Mouse (Mus musculus): ENCODE results near the gene Xkr8.
"Not testable (repeated sequence)": the region's sequence is repeated elsewhere in the genome, so short reads cannot be mapped to it uniquely, and the experiment has no call there.

Xkr8 gene

GRCm38 (mm10) chr4:132732148-132732684 is at the start of gene Xkr8:
Gene Xkr8 (minus strand): TSS chr4:132732546.
- peak; percentile 20 to 46 for DNase-seq (ENCODE audit: low spot score in 2 of 2)

- no peak for DNase-seq (ENCODE audit: low spot score in 2 of 2)
Measured at GRCm38 (mm10) chr4:132780288-132780687, 47.9 kb upstream of the Xkr8 start.

DNA sequence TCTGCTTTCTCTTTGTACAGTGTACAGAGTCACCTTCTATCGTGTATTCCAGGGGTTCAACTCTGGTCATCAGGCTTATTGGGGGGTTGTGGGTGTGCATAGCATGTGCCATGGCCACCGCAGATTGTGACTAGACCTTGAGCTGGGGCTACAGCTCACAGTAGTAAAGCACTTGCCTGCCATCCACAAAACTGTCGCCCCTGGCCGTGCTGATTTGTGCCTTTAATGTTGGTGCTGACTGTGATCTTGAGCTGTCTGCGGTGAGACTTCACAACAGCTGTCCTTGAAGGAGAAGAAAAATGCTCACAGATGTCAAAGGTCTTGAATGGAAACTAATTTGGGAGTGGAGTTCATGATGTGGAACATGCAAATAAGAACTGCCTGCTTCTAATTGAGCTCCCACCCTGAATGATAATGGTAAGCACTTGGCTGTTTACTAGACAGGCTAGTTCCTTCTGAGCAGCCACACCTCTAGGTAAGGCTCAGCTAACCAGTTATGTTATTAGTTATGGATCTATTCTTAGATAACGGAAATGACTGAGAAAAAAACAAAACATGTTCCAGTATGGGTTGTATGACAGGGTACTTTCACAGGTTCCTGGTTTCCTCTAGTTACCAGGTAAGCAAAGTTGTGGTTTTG is 46.3 kb upstream of the Xkr8 start:
- no peak for DNase-seq (ENCODE audit: low spot score in 2 of 2)

DNA sequence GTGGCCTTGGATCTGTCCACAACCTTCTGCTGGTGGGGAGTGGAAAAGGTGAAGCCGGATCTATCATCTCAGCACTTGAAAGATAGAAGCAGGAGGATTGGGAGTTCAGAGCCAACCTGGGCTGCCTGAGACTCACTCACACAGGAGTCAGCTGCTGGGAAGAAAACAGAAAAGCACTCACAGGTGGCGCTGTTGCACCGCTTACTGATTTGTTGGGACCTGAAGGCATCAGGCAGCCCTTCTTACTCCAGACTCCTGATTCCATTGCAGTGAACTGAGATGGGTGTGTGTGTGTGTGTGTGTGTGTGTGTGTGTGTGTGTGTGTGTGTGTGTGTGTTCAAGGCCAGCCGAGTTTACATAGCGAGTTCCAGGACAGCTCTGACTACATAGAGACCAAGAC is 44.4 kb upstream of the Xkr8 start:
- peak; percentile 74 to 83 for DNase-seq (ENCODE audit: low spot score in 2 of 2)

GRCm38 (mm10) chr4:132774905-132775304 is 42.6 kb upstream of the Xkr8 start:
- no peak for DNase-seq (ENCODE audit: low spot score in 2 of 2)

DNA sequence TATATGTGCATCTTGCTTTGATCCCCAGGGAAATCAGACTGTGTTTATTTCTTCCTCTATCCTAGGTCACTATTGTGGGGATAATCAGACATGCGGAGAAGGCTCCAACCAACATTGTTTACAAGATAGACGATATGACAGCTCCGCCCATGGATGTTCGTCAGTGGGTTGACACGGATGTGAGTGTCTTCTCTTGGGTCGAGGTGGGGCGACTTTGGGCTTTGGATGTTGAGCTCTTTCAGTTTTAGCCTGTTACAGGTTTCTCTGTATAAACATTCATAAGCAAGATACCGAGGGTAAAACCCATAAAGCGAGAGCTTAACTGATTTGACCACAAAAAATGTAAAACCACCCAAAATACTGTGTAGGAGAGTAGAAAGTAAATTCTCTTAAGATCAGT is 39.4 kb upstream of the Xkr8 start:
- no peak for DNase-seq (ENCODE audit: low spot score in 2 of 2)

GRCm38 (mm10) chr4:132767914-132768876 is 35.8 kb upstream of the Xkr8 start, which contains the start of gene Rpa2:
Gene Rpa2 (plus strand): TSS chr4:132768332.
- DNase-seq (ENCODE audit: low spot score in 2 of 2), result peak; percentile 97 to 99

GRCm38 (mm10) chr4:132763125-132763524 is 30.8 kb upstream of the Xkr8 start:
- not testable (repeated sequence) for DNase-seq (ENCODE audit: low spot score in 2 of 2)

DNA sequence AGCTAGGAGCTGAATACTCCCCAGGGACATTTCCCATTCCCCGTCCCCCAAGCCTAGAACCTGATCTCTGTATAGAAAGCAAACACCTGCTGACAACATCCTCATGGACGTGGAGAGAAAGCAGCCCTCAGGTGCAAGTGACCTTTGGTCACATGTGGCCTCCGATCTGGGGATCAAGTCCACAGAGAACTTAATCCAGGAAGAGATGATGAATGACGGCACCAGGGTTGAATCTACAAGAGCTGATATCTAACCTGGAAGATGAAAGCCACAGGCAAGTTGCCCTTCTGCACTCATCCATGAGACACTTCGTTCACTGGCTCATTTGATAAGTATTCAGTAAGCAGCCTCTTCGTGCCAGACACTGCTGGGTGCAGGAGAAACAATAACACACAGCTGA is 30.3 kb upstream of the Xkr8 start:
- no peak for DNase-seq (ENCODE audit: low spot score in 2 of 2)

- no peak for DNase-seq (ENCODE audit: low spot score in 2 of 2)
Measured at GRCm38 (mm10) chr4:132760296-132760695, 27.9 kb upstream of the Xkr8 start.

DNA sequence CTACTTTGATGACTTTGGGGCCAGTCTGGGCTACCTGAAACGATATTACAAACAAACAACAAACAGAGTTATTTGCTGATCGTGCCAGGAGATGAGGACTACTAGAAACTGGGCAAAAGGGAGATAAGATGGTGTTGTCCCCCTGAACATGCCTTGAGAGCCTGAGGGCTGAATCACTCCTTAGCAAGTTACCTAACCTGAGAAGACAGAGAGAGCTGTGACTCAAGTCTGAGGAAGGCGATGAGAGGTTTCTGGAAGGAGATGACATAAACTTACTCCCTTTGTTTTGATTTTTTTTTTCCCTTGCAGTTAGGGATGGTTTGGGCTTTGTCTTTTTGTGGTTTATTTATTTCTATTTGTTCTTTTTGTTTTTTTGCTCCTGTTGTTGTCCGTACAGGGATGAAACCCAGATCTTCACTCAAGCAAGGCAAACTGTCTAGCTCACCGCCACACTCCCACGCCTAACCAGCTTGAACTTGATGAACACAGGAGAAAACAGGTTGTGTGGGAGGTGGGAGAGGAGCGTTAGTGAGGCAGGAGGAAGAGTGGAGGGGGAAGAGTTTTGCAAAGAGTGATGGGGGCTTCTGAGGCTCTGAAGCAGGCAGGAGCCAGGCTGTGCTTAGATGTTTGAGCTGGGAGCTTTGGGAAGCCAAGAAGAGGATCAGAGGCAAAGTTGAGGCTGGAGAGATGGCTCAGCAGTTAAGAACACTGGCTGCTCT is 25.4 kb upstream of the Xkr8 start:
- DNase-seq (ENCODE audit: low spot score in 2 of 2), result no peak

DNA sequence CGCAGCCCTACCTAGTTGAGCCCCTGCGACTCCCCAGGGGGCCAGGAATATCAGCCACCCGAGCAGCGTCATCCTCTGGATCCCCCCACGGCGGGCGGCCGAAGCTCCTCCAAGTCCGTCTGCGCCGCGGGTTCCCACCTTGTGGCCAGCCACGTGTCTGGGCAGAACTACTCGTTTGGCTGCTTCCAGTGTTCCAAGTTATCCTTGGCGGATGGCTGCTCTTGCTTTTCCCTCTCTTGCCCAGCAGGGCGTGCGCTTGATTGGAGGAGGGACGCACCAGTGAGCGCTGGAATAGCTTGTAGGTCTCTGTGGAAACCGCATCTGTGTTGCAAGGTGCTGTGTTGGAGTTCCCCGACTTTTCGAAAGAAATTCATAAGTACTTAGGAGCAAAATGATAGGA is 24.6 kb upstream of the Xkr8 start, which contains the start of gene Smpdl3b:
Gene Smpdl3b, minus strand, starts transcription at position 279 of the 400 bp plus-strand sequence.
- DNase-seq (ENCODE audit: low spot score in 2 of 2), result peak; percentile 46 to 48

DNA sequence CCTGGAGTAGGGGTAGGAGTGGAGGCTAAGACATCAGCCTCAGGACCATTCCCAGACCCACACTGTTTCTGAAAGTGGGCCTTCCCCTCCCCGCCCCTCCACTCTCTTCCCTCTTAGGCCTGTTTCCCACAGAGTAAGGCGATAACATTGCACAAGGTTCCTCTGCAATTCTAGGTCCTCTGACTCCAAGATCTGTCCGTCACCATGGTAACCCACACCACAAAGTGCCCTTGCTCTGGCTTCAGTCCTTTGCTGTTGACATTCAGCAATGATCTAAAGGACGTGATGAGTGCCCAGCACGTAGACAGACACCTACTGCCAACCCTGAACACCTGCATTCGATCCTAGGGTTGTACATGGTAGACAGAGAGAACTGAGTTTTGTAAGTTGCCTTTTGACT is 20.6 kb upstream of the Xkr8 start:
- no peak for DNase-seq (ENCODE audit: low spot score in 2 of 2)

DNA sequence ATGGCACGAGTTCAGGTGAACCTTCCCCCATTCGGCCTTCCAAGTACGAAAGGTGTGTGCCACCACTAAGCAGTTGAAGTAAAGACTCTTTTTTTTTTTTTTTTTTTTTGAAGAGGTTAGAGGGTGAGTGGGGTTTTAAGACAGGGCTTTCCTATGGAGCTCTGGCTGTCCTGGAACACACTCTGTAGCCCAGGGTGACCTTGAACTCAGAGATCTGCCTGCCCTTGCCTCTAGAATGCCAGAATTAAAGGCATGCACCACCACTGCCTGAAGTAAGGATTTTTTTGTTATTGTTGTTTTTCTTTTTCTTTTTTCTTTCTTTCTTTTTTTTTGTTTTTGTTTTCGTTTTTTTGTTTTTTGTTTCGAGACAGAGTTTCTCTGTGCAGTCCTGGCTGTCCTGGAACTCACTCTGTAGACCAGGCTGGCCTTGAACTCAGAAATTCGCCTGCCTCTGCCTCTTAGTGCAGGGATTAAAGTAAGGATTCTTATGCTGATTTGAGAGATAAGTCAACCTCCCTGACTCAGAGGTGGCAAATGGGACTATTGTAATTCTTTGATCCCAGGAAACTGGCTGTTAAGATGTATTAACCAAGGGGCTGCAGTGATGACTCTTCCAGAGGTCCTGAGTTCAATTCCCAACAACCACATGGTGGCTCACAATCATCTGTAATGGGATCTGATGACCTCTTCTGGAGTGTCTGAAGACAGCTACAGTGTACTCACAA is 17.1 kb upstream of the Xkr8 start:
- DNase-seq (ENCODE audit: low spot score in 2 of 2), result no peak

- DNase-seq (ENCODE audit: low spot score in 2 of 2), result no peak
Measured at GRCm38 (mm10) chr4:132748778-132749177, 16.4 kb upstream of the Xkr8 start.

GRCm38 (mm10) chr4:132747664-132748259 is 15.4 kb upstream of the Xkr8 start:
- DNase-seq (ENCODE audit: low spot score in 2 of 2), result no peak

DNA sequence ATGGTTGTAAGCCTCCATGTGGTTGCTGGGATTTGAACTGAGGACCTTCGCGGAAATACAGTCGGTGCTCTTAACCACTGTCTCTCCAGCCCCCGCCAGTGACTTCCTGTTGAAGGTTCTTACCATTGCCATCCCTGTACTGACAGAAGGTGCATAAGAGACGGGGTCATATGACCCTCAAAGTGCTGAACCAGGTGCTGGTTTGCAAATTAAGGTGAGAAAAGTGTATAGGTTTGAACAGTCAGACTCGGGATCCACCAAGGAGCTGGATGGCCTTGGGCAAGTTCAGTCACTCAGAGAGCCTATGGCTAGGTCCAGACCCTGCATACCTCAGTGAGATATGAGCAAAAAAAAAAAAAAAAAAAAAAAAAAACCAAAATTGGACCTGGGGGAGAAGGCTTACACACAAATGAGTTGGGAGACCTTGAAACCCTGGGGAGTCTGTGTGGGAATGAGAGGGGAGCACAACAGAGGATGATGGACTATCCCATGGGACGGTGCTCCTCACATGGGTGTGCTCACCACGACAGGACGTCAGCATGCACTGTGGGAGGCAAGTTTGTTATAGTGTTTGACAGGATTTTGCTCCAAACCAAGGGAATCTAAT is 14.7 kb upstream of the Xkr8 start:
- DNase-seq (ENCODE audit: low spot score in 2 of 2), result no peak

DNA sequence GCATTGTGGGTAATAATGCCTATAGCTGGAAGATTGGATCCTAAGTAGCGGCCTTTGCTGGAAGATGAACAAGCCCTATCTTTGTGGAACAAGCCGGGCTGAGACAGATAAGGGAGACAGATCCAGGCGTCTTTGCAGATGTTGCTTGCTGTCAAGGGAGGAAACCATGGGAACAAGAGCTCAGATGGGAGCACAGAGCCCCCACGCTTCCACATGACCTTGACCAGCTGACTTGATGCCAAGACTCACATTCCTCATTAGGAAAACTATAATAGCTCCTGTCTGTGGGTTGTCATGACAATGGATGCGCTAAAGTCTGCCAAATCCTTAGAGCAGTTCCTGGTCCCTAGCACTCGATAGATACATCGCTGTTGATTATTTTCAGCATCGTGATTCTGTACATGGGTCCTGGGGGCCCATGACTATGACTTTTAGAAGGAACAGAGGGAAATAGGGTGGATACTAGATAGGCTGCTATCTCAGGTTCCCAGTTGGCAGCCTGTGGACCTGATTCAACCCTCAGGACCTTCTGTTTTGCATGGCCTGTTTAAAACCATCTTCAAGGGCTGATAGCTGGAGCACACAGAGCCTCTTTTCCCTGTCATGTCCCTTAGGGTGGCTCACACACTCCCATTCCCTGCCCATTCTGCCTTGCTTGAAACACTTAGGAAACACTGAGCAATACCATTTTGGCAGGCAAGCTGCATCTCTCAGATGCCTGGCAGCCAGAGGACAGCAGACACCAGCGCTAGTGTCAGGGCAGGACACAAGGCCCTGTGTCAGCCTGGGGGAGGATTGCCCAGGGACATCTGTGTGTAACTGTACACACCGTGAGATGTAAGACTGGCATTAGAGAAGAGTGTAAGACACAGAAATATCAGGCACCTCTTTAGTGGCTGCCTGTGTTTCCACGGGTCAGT is 11.9 kb upstream of the Xkr8 start:
- peak in 1 of 2 experiments; percentile 21 for DNase-seq (ENCODE audit: low spot score in 2 of 2)

DNA sequence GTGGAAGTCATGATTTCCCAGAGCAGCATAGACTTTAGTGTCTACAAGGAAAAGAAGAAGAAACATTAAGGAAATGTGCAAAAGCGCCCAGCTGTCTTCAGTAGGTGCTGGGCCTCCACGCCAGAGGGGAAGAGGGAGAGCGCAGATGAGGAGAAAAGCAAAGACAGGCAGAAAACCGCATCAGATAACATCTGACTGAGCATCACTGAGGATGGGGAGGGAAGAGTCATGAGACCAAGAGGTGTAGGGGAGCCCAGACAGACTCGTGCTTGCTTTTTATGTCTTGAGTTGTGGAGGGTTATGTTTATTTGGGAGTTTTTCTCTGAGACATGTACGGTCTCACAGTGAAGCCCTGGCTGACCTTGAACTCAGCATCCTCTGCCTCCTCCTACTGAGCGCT is 9.1 kb upstream of the Xkr8 start:
- DNase-seq (ENCODE audit: low spot score in 2 of 2), result no peak
